Mouse (Mus musculus): ENCODE data around the gene Tnnc1.

Tnnc1 gene

GRCm38 (mm10) chr14:31215157-31216002 is 7.3 kb downstream of the Tnnc1 start:
- peak; percentile 80 for DNase-seq

- no peak for DNase-seq
These were observed 8.7 kb downstream of the Tnnc1 start, which contains the start of gene Nisch for GRCm38 (mm10) chr14:31216846-31217245. Gene Nisch, minus strand, starts transcription at chr14:31216946.

GRCm38 (mm10) chr14:31217666-31218065 is 9.6 kb downstream of the Tnnc1 start, which contains the start of gene Sema3g:
Gene Sema3g, plus strand, starts transcription at chr14:31217860.
- peak; percentile 80 for DNase-seq

- DNase-seq, result no peak
These were observed 18.9 kb downstream of the Tnnc1 start for GRCm38 (mm10) chr14:31226978-31227377.

DNA sequence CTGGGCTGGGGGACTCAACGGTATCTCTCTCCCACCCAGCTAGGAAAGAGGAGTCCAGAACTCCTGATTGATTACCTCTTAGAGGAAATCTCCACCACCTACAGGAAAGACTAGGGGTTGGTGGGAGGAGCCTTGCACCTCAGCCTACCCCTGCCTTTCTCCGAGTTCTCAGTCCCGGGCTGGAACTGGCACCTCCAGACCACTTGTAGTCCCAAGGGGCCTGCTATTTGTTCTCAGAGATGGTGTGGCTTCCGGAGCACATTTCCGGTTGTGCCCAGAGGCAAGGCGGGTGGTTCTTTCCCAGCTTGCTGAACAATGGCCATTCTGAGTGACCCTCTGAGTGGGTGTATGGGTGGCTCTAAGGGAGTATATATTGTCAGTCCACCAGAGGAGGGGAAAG is 20.1 kb downstream of the Tnnc1 start:
- no peak for DNase-seq

- no peak for DNase-seq
These were observed 22.3 kb downstream of the Tnnc1 start for GRCm38 (mm10) chr14:31230442-31230841.

DNA sequence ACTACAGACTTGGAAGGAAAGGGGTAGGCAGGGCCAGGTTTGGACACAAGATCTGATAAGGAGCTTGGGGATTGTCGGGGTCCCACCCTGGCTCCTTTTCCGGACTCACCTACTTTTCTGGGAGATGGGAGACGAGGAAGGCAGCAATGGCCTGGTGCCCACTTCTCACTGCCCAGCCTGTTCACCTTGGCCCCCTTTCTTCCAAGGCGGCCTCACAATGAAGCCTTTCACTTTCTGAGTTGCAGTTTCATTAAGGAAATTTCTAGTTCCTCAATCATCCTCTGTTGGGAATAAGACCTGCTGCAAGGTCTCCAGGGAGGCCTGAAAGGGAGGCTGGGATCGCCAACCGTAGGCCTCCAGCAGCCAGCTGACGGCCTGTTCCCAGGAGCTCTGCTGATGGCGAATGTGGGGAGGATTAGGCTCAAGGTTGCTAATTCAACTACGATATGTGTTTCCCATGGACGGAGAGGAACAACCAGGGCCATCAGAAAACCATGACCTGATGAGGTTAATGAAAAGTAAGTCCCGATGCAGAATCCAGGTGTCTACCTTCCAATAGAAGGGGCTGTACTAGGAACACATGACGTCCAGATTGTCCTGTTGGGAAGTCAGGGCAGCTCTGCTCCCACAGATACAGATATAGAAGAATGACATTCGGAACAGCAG is 24.4 kb downstream of the Tnnc1 start:
- no peak for DNase-seq

GRCm38 (mm10) chr14:31233070-31233995 is 25.2 kb downstream of the Tnnc1 start:
- DNase-seq, result no peak

DNA sequence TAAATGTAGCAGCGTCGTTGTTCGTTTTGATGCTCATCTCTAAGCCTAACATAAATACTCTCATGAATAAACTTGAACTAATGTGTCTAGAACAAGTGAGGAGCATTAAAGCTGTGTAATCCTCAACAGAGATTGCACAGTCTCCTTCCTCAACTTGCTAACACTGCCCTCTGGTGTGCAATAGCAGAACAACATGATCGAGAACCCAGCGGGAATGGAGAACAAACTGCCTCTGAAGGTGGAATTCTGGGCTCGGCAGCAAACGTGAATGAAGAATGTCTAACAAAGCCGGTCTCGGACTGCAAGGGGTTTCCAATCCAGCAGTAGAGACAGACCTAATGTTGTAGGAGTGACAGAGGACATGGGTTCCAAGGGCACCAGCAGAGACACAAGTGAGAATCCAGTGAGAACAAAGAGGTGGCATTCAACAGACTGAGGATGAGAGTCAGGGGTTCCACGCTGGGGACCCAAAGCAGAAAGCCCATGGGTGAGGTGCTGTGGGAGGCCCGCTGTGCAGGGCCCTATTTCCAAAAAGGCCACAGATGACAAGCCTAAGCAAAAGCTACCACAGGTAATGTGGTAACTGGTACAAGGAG is 26.0 kb downstream of the Tnnc1 start:
- DNase-seq, result peak; percentile 84

DNA sequence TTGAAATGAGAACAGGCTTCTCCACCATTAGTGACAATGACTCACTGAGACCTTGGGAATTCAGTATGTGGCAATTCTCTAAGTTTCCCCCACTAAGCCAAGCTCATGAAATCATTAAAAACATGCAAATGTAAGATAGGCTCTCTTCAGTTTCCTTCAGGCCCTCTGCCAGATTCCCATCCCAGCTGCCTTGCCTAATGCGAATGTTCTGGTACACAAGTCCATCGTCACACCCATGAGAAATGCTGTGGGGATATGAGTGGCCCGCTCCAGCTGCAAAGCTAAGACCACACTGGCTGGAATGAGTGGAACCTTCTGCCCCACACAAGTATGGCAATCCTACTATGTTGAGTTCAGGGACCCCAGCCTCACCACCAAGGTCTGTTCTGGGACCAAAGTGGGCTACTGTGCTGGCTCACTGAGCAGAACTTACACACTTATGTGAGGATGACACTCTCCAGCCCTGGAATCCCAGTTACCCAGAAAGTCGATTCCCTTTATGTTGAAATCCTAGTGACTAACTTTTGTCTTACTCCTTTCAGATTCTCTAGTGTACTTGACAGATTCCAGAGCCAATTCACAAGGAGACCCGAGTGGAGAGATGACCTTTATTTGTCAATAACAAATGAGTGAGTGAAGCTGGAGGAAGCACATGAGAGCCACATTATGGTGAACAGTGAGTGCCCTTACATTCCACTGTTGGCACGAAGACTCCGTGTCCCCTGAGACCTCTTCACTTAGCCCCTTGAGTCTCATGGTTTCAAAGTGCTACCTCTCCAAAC is 29.2 kb downstream of the Tnnc1 start:
- no peak for DNase-seq

- DNase-seq, result no peak
These were observed 32.4 kb downstream of the Tnnc1 start for GRCm38 (mm10) chr14:31240528-31240927.

DNA sequence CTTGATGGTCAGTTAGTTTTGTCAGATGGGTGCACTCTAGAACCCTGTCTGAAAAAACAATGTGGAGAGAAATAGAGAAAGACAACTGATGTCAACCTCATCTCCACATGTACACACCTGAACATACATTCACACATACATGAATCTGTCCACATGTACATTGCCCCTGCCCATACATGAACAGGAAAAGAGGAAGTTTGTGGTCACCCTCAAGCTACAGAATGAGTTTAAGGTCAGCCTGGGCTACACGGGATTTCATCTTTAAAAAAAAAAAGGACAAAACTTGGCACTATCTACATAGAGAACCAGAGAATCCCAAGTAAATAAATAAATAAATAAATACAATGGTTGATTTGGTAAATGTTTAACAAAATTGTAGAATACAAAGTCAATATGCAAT is 36.7 kb downstream of the Tnnc1 start:
- no peak for DNase-seq

DNA sequence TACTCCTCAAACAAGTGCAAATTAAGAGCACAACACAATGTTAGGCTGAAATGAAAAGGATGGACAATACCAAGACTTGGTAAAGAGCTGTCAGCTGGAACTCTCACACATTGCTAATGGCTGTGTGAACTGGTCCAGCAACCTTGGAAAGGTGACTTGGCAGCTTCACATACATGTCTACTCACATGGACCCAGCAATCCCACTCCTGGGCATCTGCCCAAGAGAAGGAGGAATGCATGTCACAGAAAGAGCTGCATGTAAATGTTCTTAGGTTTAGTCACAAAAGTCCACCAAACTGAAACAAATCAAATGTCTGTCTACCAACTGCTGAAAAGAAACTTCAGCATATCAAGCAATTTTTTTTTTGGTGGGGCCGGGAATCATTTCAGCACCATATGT is 37.8 kb downstream of the Tnnc1 start:
- no peak for DNase-seq

- DNase-seq, result no peak
These were observed 40.3 kb downstream of the Tnnc1 start for GRCm38 (mm10) chr14:31248396-31248795.

DNA sequence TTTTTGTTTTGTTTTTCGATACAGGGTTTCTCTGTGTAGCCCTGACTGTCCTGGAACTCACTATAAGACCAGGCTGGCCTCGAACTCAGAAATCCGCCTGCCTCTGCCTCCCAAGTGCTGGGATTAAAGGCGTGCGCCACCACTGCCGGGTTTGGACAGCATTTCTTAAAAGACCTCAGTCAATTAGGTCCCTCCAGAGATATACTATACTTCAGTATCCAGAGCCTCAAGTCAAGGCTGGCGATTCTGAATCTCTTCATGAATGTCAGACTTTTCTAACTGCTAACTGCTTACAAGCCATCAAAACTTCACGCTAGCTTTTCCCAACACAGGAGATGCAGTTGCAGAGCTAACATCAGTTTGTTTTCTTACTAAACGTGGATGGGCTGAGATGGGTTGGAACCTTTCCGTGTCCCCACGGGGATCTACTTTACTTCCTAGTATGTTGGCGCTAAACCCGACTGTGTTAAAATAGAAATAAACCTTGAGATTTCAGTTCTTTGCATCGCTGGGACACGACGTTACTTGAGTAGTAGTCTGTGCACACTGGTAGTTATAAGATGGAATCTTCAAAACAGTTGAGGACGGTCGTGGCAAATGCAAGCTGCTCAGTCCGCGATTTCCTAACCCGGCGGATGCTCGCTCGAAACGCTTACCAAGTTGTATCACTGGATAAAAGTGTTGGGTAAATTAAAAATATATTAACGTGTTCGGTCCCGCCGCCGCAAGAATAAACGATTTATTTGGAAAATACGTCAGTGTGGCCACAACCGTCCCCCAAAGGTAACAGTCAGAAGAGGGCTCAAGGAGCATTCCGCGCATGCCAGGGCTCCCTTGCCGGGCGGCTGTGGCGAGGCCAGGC is 42.3 kb downstream of the Tnnc1 start:
- DNase-seq, result no peak

DNA sequence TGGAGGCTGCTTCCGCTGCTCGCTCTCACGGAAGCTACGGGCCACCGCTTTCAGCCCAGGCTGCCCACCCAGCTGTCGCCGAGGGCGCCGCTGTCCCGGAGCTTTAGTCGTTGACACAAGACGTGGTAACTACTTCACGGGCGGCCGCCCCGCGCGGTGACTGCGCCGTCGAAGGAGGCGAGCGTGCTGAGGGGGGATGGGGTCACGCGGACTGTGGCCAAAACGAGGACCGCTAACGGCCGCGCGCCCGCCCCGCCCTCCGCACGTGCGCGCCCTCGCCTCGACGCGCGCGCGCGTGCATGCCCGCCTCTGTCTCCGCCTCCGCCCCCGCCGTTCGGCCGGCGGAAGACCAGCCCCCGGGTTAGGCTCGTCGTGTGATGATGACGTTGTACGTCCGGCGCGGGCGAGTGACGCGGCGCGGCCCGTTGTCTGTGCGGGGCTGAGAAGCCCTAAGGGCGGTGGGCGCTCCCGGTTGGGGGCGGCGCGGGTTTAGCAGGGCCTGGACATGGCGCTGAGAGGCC is 43.0 kb downstream of the Tnnc1 start, which contains the start of the genes Phf7 and Bap1:
Gene Phf7 (minus strand): TSS at position 234 of the 521 bp plus-strand sequence.
Gene Bap1 (plus strand): TSS at position 367 of the 521 bp plus-strand sequence.
- peak; percentile 96 for DNase-seq

- DNase-seq, result no peak
These were observed 43.5 kb downstream of the Tnnc1 start for GRCm38 (mm10) chr14:31251626-31252025.

DNA sequence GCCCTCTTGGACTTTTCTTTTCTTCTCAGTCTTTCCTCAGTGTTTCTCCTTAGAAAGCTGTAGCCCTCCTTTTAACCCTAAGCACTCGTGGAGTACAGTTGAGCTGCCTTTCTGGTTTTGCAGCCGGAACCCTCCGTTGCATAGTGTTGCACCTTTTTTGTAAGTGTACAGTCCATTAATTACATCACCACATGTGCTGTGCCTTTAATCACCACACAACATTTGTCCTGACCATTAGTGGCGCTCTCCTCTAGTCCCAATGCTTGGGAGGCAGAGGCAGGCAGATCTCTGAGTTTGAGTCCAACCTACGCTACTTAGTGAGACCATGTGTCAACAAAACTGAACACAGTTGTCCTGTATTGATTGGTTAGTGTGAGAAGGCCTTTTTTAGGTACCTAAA is 44.0 kb downstream of the Tnnc1 start:
- DNase-seq, result no peak

- DNase-seq, result no peak
These were observed 50.5 kb downstream of the Tnnc1 start for GRCm38 (mm10) chr14:31258476-31259050.

DNA sequence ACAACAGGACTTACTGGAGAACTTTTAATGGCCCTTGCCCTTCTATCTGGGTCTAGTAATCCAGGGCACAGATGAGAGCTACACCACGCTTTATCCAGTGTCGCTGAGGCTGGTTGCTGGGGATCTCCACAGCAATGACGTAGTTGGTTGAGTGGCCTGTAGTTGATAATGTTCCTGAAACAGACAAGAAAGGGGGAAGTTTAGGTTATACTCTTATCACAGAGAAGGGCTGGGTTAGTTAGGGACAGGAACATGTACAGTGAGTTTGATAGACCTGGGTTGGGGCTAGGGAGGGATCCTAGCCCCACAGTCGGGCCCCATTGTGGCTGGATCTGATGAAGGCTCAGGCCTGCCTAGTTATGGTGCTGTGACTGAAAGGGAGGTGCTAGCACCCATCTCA is 52.3 kb downstream of the Tnnc1 start:
- no peak for DNase-seq

Measured in embryo, embryonic 11 days (tissue).